Mouse (Mus musculus) myocyte (in vitro differentiated cells): ENCODE results near the gene Dhps. TPM values are rescaled to one million over a fixed set of nuclear protein-coding genes. Genes with fewer than 3 reads are reported as not detected.

Source experiments
- H3K27me3 ChIP-seq: one replicate; pipeline ENCODE4 v1.6.1; 2011; ENCODE audit not compliant: control insufficient read depth, insufficient read depth, insufficient read length
- H3K36me3 ChIP-seq: one replicate; pipeline ENCODE4 v1.6.1; 2011; ENCODE audit not compliant: control insufficient read depth, insufficient read depth
- H3K4me2 ChIP-seq: one replicate; pipeline ENCODE4 v1.6.1; 2011; ENCODE audit warnings: low read depth, control low read depth
- H3K4me3 ChIP-seq: one replicate; pipeline ENCODE4 v1.5.1; 2011; ENCODE audit warnings: mild to moderate bottlenecking, control low read depth, moderate library complexity
- H3K79me2 ChIP-seq: one replicate; pipeline ENCODE4 v1.6.1; 2011; ENCODE audit not compliant: control insufficient read depth, insufficient read depth
- H3ac ChIP-seq: one replicate; pipeline ENCODE4 v1.6.1; 2011; ENCODE audit not compliant: control insufficient read depth, insufficient read length
- CEBPB ChIP-seq: IDR thresholded peaks from 2 replicates; pipeline ENCODE4 v1.6.1; 2011; ENCODE audit warnings: mild to moderate bottlenecking, moderate library complexity; ENCODE audit not compliant: poor library complexity, insufficient read depth, severe bottlenecking
- E2F4 ChIP-seq: IDR thresholded peaks from one replicate; pipeline ENCODE4 v1.6.1; 2011; ENCODE audit warnings: mild to moderate bottlenecking, control low read depth, moderate library complexity; ENCODE audit not compliant: insufficient read depth
- MAX ChIP-seq: IDR thresholded peaks from one replicate; pipeline ENCODE4 v1.6.1; 2011; ENCODE audit warnings: low read depth, mild to moderate bottlenecking, control low read depth
- MYOD1 ChIP-seq, 3 experiments: IDR thresholded peaks; one replicate each; pipeline ENCODE4 v1.6.1; 2011; ENCODE audit warnings: control low read depth in 2 of 3, low read depth in 2 of 3, mild to moderate bottlenecking in 2 of 3, moderate library complexity in 1 of 3; ENCODE audit not compliant: insufficient read length in 2 of 3, control insufficient read depth in 1 of 3
- MYOG ChIP-seq, 3 experiments: IDR thresholded peaks; one replicate each; pipeline ENCODE4 v1.6.1; 2011; ENCODE audit warnings: control low read depth in 2 of 3, low read depth in 2 of 3, mild to moderate bottlenecking in 2 of 3; ENCODE audit not compliant: insufficient read length in 2 of 3, control insufficient read depth in 1 of 3, insufficient read depth in 1 of 3
- POLR2A ChIP-seq: IDR thresholded peaks from one replicate; pipeline ENCODE4 v1.6.1; 2011; ENCODE audit warnings: low read depth, mild to moderate bottlenecking, control low read depth, moderate library complexity; ENCODE audit not compliant: insufficient read length
- POLR2AphosphoS2 ChIP-seq: IDR thresholded peaks from one replicate; pipeline ENCODE4 v1.6.1; 2011; ENCODE audit warnings: low read depth, control low read depth; ENCODE audit not compliant: insufficient read length
- REST ChIP-seq: IDR thresholded peaks from one replicate; pipeline ENCODE4 v1.6.1; 2011; ENCODE audit warnings: mild to moderate bottlenecking, control low read depth, moderate library complexity; ENCODE audit not compliant: insufficient read depth, insufficient read length
- SRF ChIP-seq: IDR thresholded peaks from one replicate; pipeline ENCODE4 v1.6.1; 2011; ENCODE audit warnings: low read depth; ENCODE audit not compliant: control insufficient read depth, insufficient read length
- TCF12 ChIP-seq: IDR thresholded peaks from one replicate; pipeline ENCODE4 v1.6.1; 2011; ENCODE audit warnings: mild to moderate bottlenecking, control low read depth; ENCODE audit not compliant: poor library complexity, insufficient read depth, severe bottlenecking
- TCF3 ChIP-seq: IDR thresholded peaks from one replicate; pipeline ENCODE4 v1.6.1; 2011; ENCODE audit warnings: low read depth, control low read depth; ENCODE audit not compliant: insufficient read length
- USF1 ChIP-seq: IDR thresholded peaks from one replicate; pipeline ENCODE4 v1.6.1; 2011; ENCODE audit warnings: low read depth, mild to moderate bottlenecking, control low read depth, moderate library complexity
- polyA plus RNA-seq: library from polyadenylated mRNA; unstranded; fragments of >200 nt; fragmentation: generic; extraction: Trizol; gene quantifications from one replicate; pipeline ENCODE4 v1.2.1, GENCODE M21; 2012; ENCODE audit warnings: missing spikeins

The Dhps gene
- polyA plus RNA-seq, 1 experiment = 86.7 TPM

GRCm38 (mm10) chr8:85071041-85071440 is 516 bp upstream of the Dhps start:
- peak overlapping the region; percentile 82 for H3K4me2 ChIP-seq
- no peaks in the 10 kb centered on the region for H3K27me3 ChIP-seq
- TF ChIP-seq REST = no peak
- no peak for TF ChIP-seq CEBPB
- no peak for TF ChIP-seq E2F4
- no peak for TF ChIP-seq MYOD1 (IDR thresholded peaks at IDR 0.05; ENCODE audit: control insufficient read depth in 1 of 3, insufficient read length in 2 of 3, low read depth in 2 of 3)
- no peak for TF ChIP-seq POLR2AphosphoS2
- no peak for TF ChIP-seq POLR2A
- no peak for TF ChIP-seq USF1
- TF ChIP-seq TCF12 = no peak
- H3ac ChIP-seq = peak overlapping the region; percentile 78
- no peaks in the 10 kb centered on the region for H3K79me2 ChIP-seq
- peak overlapping the region; percentile 82 for H3K4me3 ChIP-seq
- H3K36me3 ChIP-seq = peaks cover 12% of the 10 kb centered on the region

- TF ChIP-seq MAX = no peak
- no peak for TF ChIP-seq TCF3
- TF ChIP-seq MYOD1 (IDR thresholded peaks at IDR 0.05; ENCODE audit: control insufficient read depth in 1 of 3, insufficient read length in 2 of 3, low read depth in 2 of 3) = no peak
- no peak for TF ChIP-seq POLR2AphosphoS2
- no peak for TF ChIP-seq POLR2A
- no peak for TF ChIP-seq SRF
- TF ChIP-seq TCF12 = no peak
- no peak for TF ChIP-seq REST
- no peak for TF ChIP-seq CEBPB
- TF ChIP-seq MYOG (IDR thresholded peaks at IDR 0.05; ENCODE audit: control insufficient read depth in 1 of 3, insufficient read depth in 1 of 3, insufficient read length in 2 of 3, low read depth in 2 of 3) = no peak
- no peak for TF ChIP-seq E2F4
- no peak for TF ChIP-seq USF1
- Histone ChIP-seq H3K4me2 (peak overlapping the region; percentile 95), H3K4me3 (peak overlapping the region; percentile 82), H3K79me2 (no peaks in the 10 kb centered on the region), H3K36me3 (peaks cover 12% of the 10 kb centered on the region), H3K27me3 (no peaks in the 10 kb centered on the region), H3ac (peak overlapping the region; percentile 78)
Measured at GRCm38 (mm10) chr8:85072364-85072929, 890 bp downstream of the Dhps start.

DNA sequence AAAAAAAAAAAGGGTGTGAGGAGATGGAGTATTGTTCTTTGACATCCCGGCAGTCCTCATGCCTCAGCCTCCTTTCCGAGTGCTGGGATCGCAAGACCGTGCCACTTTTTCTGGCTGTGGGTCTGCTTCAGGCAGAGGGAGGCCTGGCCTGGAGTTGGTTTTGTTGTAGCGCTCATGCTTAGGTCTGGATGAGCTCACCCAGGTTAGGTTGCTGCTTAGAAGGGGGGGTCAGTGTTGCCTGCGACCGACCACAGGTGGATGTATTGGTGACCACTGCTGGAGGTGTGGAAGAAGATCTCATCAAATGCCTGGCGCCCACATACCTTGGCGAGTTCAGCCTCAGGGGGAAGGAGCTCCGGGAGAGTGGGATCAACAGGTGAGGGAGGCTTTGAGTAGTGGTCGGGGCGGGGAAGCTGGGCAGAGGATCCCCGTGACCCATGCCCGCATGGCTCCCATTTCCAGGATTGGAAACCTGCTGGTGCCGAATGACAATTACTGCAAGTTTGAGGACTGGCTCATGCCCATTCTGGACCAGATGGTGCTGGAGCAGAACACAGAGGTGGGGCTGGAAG is 1.6 kb downstream of the Dhps start:
- H3K79me2 ChIP-seq = no peaks in the 10 kb centered on the region
- peak overlapping the region; percentile 61 for H3K4me2 ChIP-seq
- H3ac ChIP-seq = no peak overlapping the region
- H3K4me3 ChIP-seq = peak overlapping the region; percentile 82
- H3K27me3 ChIP-seq = no peaks in the 10 kb centered on the region
- H3K36me3 ChIP-seq = peaks cover 12% of the 10 kb centered on the region
- TF ChIP-seq TCF12 (no peak), E2F4 (no peak), TCF3 (no peak), REST (no peak), MYOG (IDR thresholded peaks at IDR 0.05; ENCODE audit: control insufficient read depth in 1 of 3, insufficient read depth in 1 of 3, insufficient read length in 2 of 3, low read depth in 2 of 3) (no peak), SRF (no peak), MYOD1 (IDR thresholded peaks at IDR 0.05; ENCODE audit: control insufficient read depth in 1 of 3, insufficient read length in 2 of 3, low read depth in 2 of 3) (no peak), CEBPB (no peak), USF1 (no peak), MAX (no peak), POLR2A (no peak), POLR2AphosphoS2 (no peak)

DNA sequence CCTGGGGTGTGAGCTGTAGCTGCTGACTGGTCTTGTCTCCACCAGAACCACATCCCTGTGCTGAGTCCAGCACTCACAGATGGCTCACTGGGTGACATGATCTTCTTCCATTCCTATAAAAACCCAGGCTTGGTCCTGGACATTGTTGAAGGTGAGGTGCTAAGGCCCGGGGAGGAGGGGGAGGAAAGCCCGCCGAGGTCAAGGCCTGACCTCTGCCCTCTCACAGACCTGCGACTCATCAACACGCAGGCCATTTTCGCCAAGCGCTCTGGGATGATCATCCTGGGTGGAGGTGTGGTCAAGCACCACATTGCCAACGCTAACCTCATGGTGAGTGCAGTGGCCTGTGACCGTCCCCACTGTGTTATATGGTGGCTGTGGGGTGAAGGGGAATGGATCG is 2.6 kb downstream of the Dhps start:
- TF ChIP-seq USF1 = no peak
- TF ChIP-seq SRF = no peak
- no peak for TF ChIP-seq POLR2A
- no peak for TF ChIP-seq TCF3
- no peak for TF ChIP-seq E2F4
- TF ChIP-seq CEBPB = no peak
- TF ChIP-seq REST = no peak
- TF ChIP-seq POLR2AphosphoS2 = no peak
- Histone ChIP-seq H3K36me3 (peaks cover 12% of the 10 kb centered on the region), H3K4me3 (no peak overlapping the region)

GRCm38 (mm10) chr8:85074617-85075016 is 3.1 kb downstream of the Dhps start:
- Histone ChIP-seq H3K4me3 (no peak overlapping the region), H3K36me3 (peaks cover 12% of the 10 kb centered on the region), H3K27me3 (no peaks in the 10 kb centered on the region), H3K79me2 (peaks cover 3% of the 10 kb centered on the region), H3K4me2 (no peak overlapping the region), H3ac (no peak overlapping the region)
- TF ChIP-seq POLR2AphosphoS2 = peak; percentile 22
- no peak for TF ChIP-seq TCF3
- TF ChIP-seq CEBPB = no peak
- no peak for TF ChIP-seq MYOD1 (IDR thresholded peaks at IDR 0.05; ENCODE audit: control insufficient read depth in 1 of 3, insufficient read length in 2 of 3, low read depth in 2 of 3)
- TF ChIP-seq MYOG (IDR thresholded peaks at IDR 0.05; ENCODE audit: control insufficient read depth in 1 of 3, insufficient read depth in 1 of 3, insufficient read length in 2 of 3, low read depth in 2 of 3) = no peak
- TF ChIP-seq TCF12 = no peak
- no peak for TF ChIP-seq MAX
- no peak for TF ChIP-seq SRF

More for the DNA sequence above, 2.6 kb downstream of the Dhps start:
- Histone ChIP-seq H3K79me2 (no peaks in the 10 kb centered on the region), H3K27me3 (no peaks in the 10 kb centered on the region), H3ac (no peak overlapping the region), H3K4me2 (no peak overlapping the region)
